Mouse (Mus musculus) liver, embryonic 14.5 days (tissue): ENCODE measurements around the gene Olfr986.

Experiments used
- CTCF ChIP-seq: IDR thresholded peaks from 2 replicates; pipeline ENCODE4 v1.5.1; 2016; ENCODE audit warnings: antibody characterized with exemption, low read depth, control low read depth
- EP300 ChIP-seq: IDR thresholded peaks from 2 replicates; pipeline ENCODE4 v1.6.1; 2016; ENCODE audit warnings: antibody characterized with exemption, low read depth

DNA sequence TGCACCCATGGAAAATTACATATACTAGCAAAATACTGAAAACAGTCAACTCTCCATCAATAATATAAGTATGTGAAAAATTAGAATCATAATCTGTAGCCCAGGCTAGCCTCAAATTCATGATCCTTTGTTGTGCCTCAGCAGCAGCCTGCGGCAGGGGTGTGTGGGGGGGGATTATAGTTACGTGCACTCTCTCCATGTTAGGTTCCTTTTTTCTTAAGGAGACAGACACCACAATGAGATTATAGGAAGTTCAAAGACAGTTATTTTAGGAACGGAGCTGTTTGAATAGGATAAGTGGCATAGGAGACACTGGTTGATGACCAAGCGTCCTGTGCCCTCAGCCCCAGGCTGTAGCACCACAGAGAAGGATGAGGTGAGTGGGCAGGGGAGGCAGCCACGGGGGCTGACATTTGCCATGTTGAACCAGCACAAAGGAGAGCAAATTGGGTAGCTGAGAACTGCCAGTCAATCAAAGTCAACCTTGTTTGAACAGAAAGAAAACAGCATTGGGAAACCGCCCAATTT lies 48.1 kb downstream of the Olfr986 start:
- TF ChIP-seq EP300 (no peak), CTCF (no peak)
